Mouse (Mus musculus): ENCODE results near the gene Gm49322. TPM values are rescaled to one million over a fixed set of nuclear protein-coding genes. Genes with fewer than 3 reads are reported as not detected.

Gene Gm49322
- 1.7 and 2.4 TPM in 2 replicates for polyA plus RNA-seq (2012; rRNA removed; ENCODE audit: low replicate concordance)

DNA sequence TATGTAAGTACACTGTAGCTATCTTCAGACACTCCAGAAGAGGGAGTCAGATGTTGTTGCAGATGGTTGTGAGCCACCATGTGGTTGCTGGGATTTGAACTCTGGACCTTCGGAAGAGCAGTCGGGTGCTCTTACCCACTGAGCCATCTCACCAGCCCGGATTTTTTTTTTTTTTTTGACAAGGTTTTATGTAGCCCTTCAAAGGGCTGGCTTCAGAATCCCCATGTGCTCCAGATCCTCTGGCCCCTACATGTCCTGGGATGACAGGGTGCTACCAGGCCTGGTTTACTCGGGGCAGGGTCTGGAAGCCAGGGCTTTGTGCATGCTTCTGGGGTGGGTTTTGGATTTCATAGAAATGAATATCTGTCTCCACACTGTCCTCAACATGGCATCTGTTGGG lies at the start of gene Gm49322:
Gene Gm49322, plus strand, starts transcription at position 301 of the 400 bp plus-strand sequence.

GRCm38 (mm10) chr10:80561116-80561944 lies 44.5 kb upstream of the Gm49322 start, which contains the start of gene Rexo1:
Gene Rexo1, minus strand, starts transcription at chr10:80561560.

DNA sequence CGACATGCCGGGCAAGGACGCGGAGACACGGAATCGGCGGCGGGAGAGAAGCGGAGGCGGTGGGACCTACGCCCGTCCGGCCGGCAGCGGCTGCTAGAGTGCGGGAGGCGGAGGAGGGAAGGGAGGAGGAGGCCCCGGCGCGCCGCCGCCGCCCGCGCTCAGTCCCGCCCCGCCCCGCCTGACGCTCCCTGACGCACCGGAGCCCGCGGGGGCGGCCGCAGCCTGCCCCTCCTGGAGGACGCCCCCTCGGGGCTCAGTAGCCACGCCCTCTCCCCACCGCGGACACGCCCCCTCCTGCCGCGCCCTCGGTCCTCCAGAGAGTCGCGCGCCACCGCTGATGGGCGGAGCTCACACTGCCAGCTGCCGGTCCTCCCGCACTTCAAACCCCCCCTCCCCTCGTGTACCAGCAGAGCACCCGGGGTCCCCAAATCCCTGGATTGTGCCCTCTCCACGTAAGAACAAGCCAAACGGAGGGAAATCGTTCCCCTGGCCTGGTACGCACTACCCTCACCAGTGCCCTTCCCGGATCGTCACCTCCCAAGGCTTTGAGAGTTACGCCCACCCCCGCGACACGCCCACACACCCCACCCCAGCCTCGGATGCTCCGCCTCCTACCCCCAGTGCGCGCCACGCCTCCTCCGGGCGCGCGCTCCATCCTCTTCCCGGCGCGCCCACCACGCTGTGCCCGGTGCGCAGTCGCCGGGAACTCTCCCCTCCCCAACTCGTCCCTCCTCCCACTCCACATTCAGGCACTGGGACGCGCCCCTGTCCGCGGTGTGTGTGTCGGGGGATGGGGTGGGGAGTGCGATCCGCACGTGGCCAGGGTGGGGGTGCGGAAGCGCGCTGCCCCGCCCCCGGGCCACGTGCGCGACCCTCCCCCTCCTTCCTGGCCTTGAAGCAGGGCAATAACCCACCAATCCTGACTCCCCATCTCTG lies 28.4 kb upstream of the Gm49322 start, which contains the start of gene Klf16:
Gene Klf16, minus strand, starts transcription at position 127 of the 936 bp plus-strand sequence.

GRCm38 (mm10) chr10:80589879-80590854 lies 15.7 kb upstream of the Gm49322 start, which contains the start of gene Abhd17a:
Gene Abhd17a, minus strand, starts transcription at chr10:80590341.

GRCm38 (mm10) chr10:80602698-80603325 lies 3.0 kb upstream of the Gm49322 start, which contains the start of the genes Scamp4 and Adat3:
Gene Scamp4, plus strand, starts transcription at chr10:80602872.
Gene Adat3, plus strand, starts transcription at chr10:80602880.

GRCm38 (mm10) chr10:80622661-80623456 lies 17.0 kb downstream of the Gm49322 start, which contains the start of gene Csnk1g2:
Gene Csnk1g2, plus strand, starts transcription at chr10:80622838.

GRCm38 (mm10) chr10:80656863-80657623 lies 51.2 kb downstream of the Gm49322 start, which contains the start of gene Btbd2:
Gene Btbd2, minus strand, starts transcription at chr10:80657071.

Other genes with a start within 250 kb of the Gm49322 start
- 2.4 and 7.5 TPM in 2 replicates for gene Plk5, start 249.6 kb upstream of the Gm49322 start, polyA plus RNA-seq (2012; rRNA removed; ENCODE audit: low replicate concordance)
- 13.6 and 24.5 TPM in 2 replicates for gene Mex3d, start 218.4 kb upstream of the Gm49322 start, polyA plus RNA-seq (2012; rRNA removed; ENCODE audit: low replicate concordance)
- 76.6 and 89.3 TPM in 2 replicates for gene Mbd3, start 206.5 kb upstream of the Gm49322 start, polyA plus RNA-seq (2012; rRNA removed; ENCODE audit: low replicate concordance)
- 2,686 and 4,056 TPM in 2 replicates for gene Uqcr11, start 199.2 kb upstream of the Gm49322 start, polyA plus RNA-seq (2012; rRNA removed; ENCODE audit: low replicate concordance)
- gene Tcf3, start 172.4 kb upstream of the Gm49322 start, polyA plus RNA-seq (2012; rRNA removed; ENCODE audit: low replicate concordance): 95.5 and 98.0 TPM in 2 replicates
- gene Onecut3, start 111.2 kb upstream of the Gm49322 start, polyA plus RNA-seq (2012; rRNA removed; ENCODE audit: low replicate concordance): 0.26 and 4.2 TPM in 2 replicates
- 0.02 TPM in 1 of 2 replicates, not detected in the other for gene Atp8b3, start 66.9 kb upstream of the Gm49322 start, polyA plus RNA-seq (2012; rRNA removed; ENCODE audit: low replicate concordance)
- gene Rexo1, start 44.5 kb upstream of the Gm49322 start, polyA plus RNA-seq (2012; rRNA removed; ENCODE audit: low replicate concordance): 50.2 and 62.3 TPM in 2 replicates
- gene Klf16, start 28.7 kb upstream of the Gm49322 start, polyA plus RNA-seq (2012; rRNA removed; ENCODE audit: low replicate concordance): 22.7 and 36.3 TPM in 2 replicates
- gene Abhd17a, start 15.7 kb upstream of the Gm49322 start, polyA plus RNA-seq (2012; rRNA removed; ENCODE audit: low replicate concordance): 502 and 1,087 TPM in 2 replicates
- 164 and 176 TPM in 2 replicates for gene Scamp4, start 3.1 kb upstream of the Gm49322 start, polyA plus RNA-seq (2012; rRNA removed; ENCODE audit: low replicate concordance)
- 23.9 and 33.1 TPM in 2 replicates for gene Adat3, start 3.1 kb upstream of the Gm49322 start, polyA plus RNA-seq (2012; rRNA removed; ENCODE audit: low replicate concordance)
- gene Csnk1g2, start 16.8 kb downstream of the Gm49322 start, polyA plus RNA-seq (2012; rRNA removed; ENCODE audit: low replicate concordance): 194 and 256 TPM in 2 replicates
- 70.9 and 83.2 TPM in 2 replicates for gene Btbd2, start 51.0 kb downstream of the Gm49322 start, polyA plus RNA-seq (2012; rRNA removed; ENCODE audit: low replicate concordance)
- gene Mknk2, start 72.1 kb downstream of the Gm49322 start, polyA plus RNA-seq (2012; rRNA removed; ENCODE audit: low replicate concordance): 147 TPM in 2 replicates
- gene Mob3a, start 96.0 kb downstream of the Gm49322 start, polyA plus RNA-seq (2012; rRNA removed; ENCODE audit: low replicate concordance): 28.1 and 37.8 TPM in 2 replicates
- 20.8 and 44.8 TPM in 2 replicates for gene Izumo4, start 96.2 kb downstream of the Gm49322 start, polyA plus RNA-seq (2012; rRNA removed; ENCODE audit: low replicate concordance)
- 80.7 and 89.3 TPM in 2 replicates for gene Ap3d1, start 136.2 kb downstream of the Gm49322 start, polyA plus RNA-seq (2012; rRNA removed; ENCODE audit: low replicate concordance)
- 53.5 and 58.4 TPM in 2 replicates for gene Dot1l, start 149.2 kb downstream of the Gm49322 start, polyA plus RNA-seq (2012; rRNA removed; ENCODE audit: low replicate concordance)
- gene Sf3a2, start 192.2 kb downstream of the Gm49322 start, polyA plus RNA-seq (2012; rRNA removed; ENCODE audit: low replicate concordance): 50.6 and 68.2 TPM in 2 replicates
- gene Plekhj1, start 192.6 kb downstream of the Gm49322 start, polyA plus RNA-seq (2012; rRNA removed; ENCODE audit: low replicate concordance): 44.6 and 62.2 TPM in 2 replicates
- 0.54 and 2.5 TPM in 2 replicates for gene Amh, start 199.2 kb downstream of the Gm49322 start, polyA plus RNA-seq (2012; rRNA removed; ENCODE audit: low replicate concordance)
- gene Jsrp1, start 207.5 kb downstream of the Gm49322 start, polyA plus RNA-seq (2012; rRNA removed; ENCODE audit: low replicate concordance): not detected in 2 replicates
- 955 and 1,664 TPM in 2 replicates for gene Oaz1, start 220.6 kb downstream of the Gm49322 start, polyA plus RNA-seq (2012; rRNA removed; ENCODE audit: low replicate concordance)
- 0.02 and 0.07 TPM in 2 replicates for gene Lingo3, start 238.0 kb downstream of the Gm49322 start, polyA plus RNA-seq (2012; rRNA removed; ENCODE audit: low replicate concordance)
- 89.4 and 104 TPM in 2 replicates for gene Lsm7, start 249.2 kb downstream of the Gm49322 start, polyA plus RNA-seq (2012; rRNA removed; ENCODE audit: low replicate concordance)
- 80.9 and 86.1 TPM in 2 replicates for gene Sppl2b, start 249.3 kb downstream of the Gm49322 start, polyA plus RNA-seq (2012; rRNA removed; ENCODE audit: low replicate concordance)